Mouse (Mus musculus) ovary, postnatal 14 days (tissue): ENCODE data around the gene Snx13.
A peak's percentile ranks its signal among the peaks of the same experiment; 100 is the strongest.

ENCODE experiments used
- DNase-seq: peaks from one replicate; pipeline ENCODE4 v3.0.0; 2022; ENCODE audit warnings: low spot score

Snx13 gene

DNA sequence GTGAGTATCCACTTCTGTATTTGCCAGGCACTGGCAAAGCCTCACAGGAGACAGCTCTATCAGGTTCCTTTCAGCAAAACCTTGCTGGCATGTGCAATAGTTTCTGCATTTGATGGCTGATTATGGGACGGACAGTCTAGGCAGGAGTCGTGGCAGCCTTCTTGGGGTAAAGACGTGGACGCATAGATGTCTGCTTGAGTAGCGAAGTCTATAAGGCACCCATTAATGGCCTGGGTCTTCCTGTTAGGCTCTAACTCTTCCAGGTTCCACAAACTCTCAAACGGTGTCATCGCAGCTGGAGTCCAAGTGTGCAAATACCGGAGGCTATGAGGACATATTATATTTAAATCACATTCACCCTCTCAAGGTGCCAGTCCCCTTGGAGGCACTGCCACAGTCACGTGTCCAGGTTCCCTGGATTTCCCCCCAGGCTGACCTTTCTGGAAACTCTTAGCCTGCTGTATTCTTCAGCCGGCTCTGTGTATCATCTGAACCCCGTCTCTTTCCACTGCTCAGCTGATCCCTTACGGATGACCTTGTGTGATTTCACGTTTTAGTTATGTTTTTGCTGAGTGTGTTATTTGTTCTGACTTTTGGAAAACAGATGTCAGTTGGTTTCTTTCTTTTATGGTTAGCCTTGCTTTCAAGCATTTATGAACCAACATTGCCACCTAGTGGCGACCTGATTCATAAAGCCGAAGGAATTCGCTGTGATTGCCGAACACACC is 144.9 kb downstream of the Snx13 start:
- peak; percentile 77 for DNase-seq

DNA sequence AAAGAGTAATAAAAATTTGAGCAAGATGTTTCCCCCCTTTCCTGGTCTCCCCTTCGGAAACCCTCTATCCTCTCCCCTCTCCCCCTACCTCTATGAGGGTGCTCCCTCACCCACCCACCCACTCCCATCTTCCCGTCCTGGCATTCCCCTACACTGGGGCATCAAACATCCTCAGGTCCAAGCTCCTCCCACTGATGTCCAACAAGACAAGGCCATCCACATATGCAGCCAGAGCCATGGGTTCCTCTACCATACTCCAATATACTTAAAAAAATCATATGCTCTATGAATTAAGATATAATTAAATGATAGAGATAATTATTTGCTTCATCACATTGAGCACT is 145.4 kb downstream of the Snx13 start:
- no peak for DNase-seq
